Mouse (Mus musculus) brain, embryonic 14.5 days (tissue): ENCODE measurements around the gene Drosha. TPM values are rescaled to one million over a fixed set of nuclear protein-coding genes. Genes with fewer than 3 reads are reported as not detected.

ENCODE experiments used
- DNase-seq: peaks from one replicate; pipeline ENCODE4 v3.0.0-alpha.2; 2011; ENCODE audit warnings: low read depth
- CTCF ChIP-seq: fragments of 200-500 bp; IDR thresholded peaks from 2 replicates; pipeline ENCODE4 v1.5.1; 2012; ENCODE audit warnings: inconsistent platforms, mild to moderate bottlenecking, moderate library complexity, borderline replicate concordance; ENCODE audit not compliant: insufficient read depth, insufficient read length; ENCODE audit errors: extremely low read depth
- POLR2A ChIP-seq: fragments of 200-500 bp; IDR thresholded peaks from 2 replicates; pipeline ENCODE4 v1.6.1; 2012; ENCODE audit warnings: mild to moderate bottlenecking, inconsistent platforms, borderline replicate concordance; ENCODE audit not compliant: poor library complexity, insufficient read depth, insufficient read length, severe bottlenecking; ENCODE audit errors: extremely low read depth
- polyA plus RNA-seq: library from polyadenylated mRNA; depleted of rRNA; stranded (reverse); fragments of >200 nt; gene quantifications from 2 replicates; pipeline ENCODE4 v1.2.3, GENCODE M21; 2012

Drosha gene
- polyA plus RNA-seq, 1 experiment: 57.1 TPM

DNA sequence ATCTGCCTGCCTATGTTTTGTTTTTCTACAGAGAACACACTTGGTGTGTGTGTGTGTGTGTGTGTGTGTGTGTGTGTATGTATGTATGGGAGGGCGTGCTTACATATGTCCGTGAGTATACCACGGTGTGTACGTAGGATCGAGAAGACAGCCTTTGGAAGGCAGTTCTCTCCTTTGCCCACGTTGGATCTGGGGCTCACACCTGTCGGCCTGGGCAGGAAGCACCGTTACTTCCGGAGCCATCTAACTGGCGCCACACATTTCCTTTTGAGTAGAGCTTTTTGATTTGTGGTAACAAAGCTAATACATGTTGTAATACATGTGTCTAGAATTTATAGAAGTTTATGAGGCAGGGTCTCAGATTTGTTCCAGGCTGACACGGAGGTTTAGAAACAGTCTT is 16.1 kb downstream of the Drosha start:
- DNase-seq: no peak
- TF ChIP-seq CTCF: no peak
- TF ChIP-seq POLR2A: no peak

DNA sequence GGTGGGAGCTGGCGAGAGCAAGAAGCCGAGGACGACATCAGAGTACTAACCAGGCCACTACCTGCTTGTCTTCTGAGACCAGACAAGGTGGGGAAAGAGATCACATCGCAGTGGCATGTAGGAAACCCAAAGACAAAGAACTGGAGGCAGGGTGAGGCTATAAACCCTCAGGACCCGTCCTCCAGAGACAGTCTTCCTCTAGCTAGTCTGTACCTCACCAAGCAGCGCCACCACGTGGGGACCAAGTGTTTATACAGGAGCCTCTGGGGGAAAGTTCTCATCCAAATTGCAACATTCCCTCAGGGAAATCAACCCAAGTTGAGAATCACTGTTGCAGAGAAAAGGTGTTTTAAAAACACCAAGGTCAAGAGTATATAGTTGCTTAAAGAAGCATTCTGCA is 18.2 kb downstream of the Drosha start:
- 0 out of 2 replicates have a peak, but pooled peaks have one; percentile 5 for TF ChIP-seq CTCF
- TF ChIP-seq POLR2A: no peak
- no peak for DNase-seq

DNA sequence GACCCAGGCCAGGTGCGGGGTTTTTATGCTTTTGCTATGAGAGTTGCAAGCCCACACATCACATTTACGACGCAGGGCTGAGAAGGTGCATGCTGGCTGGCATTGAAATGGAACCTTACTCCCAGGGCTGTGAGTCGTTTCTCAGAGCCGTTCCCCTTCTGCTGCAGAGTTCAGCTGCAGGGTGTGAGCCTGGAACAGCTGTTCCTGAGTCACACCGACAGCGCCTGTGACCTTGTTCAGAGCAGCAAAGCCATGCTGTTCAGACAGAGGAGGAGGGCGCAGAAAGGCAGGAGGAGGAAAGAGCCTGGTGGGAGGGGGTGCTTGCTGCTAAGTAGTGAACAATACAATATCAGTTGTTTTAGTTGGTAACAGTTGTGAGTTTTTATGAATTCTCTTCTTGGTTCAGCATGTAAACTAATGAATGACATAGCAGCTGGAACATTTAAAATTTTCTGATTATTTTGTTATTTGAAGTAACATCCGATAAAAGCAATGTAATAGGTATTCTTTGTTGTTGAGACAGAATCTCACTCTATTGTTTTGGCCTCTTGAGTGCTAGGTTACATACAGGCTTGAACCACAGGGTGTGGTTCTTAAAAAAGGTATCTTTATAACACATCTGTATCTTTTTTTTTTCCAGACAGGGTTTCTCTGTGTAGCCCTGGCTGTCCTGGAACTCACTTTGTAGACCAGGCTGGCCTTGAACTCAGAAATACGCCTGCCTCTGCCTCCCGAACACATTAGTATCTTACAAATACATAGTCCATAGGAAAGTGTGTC is 23.8 kb downstream of the Drosha start:
- TF ChIP-seq CTCF (no peak), POLR2A (no peak)

DNA sequence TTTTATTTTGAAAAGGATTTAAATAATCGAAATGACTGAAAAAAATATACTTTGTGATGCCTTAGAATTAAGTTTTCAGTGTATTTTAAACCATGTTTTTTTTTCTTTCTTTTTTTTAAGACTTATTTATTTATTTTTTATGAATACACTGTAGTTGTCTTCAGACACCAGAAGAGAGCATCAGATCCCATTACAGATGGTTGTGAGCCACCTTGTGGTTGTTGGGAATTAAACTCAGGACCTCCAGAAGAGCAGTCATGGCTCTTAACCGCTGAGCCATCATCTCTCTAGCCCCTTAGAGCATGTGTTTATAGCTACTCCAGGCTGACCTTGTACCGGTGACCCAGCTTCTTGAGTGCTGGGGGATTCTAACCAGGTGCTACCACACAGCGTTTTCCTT is 24.8 kb downstream of the Drosha start:
- TF ChIP-seq CTCF (peak; percentile 2; the same call in 1 of the 2 replicates), POLR2A (no peak)
- DNase-seq: no peak

More for the DNA sequence above, 23.8 kb downstream of the Drosha start:
- no peak for DNase-seq

DNA sequence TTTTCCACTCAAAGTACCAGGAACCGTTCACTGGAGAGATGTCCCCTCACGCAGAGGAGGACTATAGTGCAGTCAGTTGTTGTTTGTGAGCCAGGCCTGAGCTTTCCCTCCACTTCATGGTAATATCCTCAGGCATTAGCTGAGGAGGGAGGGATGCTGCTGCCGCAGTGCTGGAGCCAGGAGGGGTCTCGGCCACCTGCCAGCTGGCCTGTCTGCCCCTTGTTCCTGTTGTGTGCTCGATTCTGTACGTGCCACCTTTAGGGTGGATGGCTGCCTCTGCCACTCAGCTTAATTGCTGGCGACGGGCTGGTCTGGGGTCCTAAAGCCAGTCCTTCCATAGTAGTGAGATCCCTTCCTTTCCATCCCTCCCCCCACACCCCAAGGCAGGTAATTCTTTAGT is 28.9 kb downstream of the Drosha start:
- TF ChIP-seq POLR2A: no peak
- no peak for TF ChIP-seq CTCF
- DNase-seq: no peak

DNA sequence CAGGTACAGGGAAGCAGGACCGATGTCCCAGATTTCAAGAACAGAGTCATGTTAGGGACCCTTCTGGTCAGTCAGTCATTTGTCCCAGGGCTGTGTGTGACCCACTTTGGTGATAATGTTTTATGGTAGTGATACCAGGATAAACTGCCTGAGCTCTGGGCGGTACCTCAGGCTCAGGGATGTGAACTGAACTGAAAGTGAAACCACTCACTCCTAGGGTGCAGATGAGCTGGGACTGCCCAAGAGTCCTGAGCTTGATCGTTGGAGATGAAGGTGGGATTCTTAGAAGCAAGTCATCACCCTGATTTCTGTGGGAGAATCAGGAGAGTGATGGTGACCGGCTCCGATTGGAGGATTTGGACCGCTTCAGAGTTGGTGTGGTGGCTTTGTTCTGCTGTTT is 32.2 kb downstream of the Drosha start:
- no peak for DNase-seq
- no peak for TF ChIP-seq POLR2A
- no peak for TF ChIP-seq CTCF

DNA sequence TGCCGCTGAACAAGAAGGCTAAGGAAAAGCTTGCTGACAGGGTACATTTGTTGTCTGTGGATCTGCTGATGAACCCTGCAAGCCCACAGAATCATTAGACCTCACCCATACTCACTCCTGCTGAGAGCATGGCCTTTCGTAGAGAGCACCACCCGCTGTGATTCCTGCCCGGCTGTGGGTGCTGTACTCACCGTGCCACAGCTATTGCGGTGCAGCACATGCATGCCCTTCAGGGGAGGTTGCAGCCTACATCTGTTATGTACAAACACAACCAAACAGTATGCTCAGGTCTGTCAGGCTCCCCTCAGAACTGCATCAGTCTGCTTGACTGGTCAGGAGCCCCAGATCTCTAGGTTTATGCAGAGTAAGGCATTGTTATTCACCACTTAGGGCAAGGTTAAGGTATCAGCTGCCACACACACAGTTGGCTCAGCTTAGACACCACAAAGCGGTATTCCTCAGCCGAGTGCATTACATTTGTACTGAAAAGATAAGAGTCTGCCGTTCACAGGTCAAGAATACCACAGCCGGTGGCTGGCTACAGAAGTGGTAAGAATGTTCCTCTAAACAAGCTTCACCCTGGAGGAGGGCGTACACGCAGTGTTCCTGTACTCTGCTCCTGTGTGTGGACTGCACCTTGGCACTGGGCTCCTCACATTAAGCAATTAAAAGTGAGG is 33.4 kb downstream of the Drosha start:
- DNase-seq: no peak
- TF ChIP-seq CTCF (no peak), POLR2A (no peak)

DNA sequence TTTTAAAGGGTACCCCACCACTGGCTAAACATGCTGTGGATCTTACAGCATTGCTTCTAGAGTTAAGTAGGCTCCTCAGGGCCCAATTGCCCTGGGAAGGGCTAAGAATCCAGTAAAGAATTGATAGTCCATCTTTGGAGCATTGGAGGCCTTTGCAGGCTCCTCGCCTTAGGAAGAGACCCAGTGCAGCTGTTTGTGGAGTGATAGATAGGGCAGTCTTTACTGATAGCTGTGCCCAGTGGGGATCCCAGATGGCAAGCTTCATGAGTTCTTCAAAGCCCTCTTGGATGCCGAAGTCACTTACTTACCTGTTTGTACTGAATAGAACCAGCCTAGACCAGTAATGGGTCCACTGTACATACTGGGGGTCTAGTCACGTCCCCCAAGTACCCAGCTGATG is 34.0 kb downstream of the Drosha start:
- TF ChIP-seq POLR2A: no peak
- TF ChIP-seq CTCF: no peak

DNA sequence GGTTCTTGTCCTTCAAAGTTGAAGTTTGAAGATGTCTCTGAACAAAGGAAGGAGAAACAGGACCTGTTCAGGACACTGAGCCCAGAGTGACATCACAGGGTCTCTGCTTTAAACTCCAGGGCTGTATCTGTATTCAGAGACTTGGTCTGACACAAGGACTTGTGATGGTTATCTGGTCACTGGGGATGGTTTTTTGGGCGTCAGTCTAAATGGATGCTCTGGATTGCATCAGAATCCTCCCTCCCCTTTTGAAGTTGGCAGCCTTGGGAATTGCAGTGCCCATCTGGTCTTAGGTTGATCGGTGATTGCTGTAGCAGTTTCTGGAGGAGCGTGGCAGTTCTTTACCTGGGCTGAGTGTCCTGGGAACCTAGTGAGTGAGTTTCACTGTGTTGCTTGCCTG is 37.4 kb downstream of the Drosha start:
- no peak for DNase-seq
- no peak for TF ChIP-seq POLR2A
- no peak for TF ChIP-seq CTCF

More for the DNA sequence above, 34.0 kb downstream of the Drosha start:
- DNase-seq: no peak

DNA sequence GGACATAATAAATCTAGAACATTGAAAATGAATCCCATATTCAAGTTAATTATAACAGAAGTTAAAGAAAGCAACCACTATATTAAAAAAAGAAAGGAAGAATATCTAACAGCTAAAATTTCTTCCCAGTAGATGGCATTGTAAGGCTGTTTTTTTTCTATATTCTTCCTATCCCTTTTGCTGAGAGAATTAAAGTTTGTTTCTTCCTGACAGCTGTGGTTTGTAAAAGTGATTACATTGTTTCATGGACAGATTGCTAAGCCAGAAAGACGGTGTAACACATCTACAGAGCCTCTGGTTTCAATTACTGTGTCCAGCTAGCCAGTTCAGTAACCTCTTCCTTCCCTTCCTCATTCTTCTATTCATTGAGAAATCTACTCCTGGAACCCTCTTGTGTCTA is 39.1 kb downstream of the Drosha start:
- no peak for DNase-seq
- TF ChIP-seq POLR2A: no peak
- TF ChIP-seq CTCF: peak; percentile 7; the same call in 1 of the 2 replicates

DNA sequence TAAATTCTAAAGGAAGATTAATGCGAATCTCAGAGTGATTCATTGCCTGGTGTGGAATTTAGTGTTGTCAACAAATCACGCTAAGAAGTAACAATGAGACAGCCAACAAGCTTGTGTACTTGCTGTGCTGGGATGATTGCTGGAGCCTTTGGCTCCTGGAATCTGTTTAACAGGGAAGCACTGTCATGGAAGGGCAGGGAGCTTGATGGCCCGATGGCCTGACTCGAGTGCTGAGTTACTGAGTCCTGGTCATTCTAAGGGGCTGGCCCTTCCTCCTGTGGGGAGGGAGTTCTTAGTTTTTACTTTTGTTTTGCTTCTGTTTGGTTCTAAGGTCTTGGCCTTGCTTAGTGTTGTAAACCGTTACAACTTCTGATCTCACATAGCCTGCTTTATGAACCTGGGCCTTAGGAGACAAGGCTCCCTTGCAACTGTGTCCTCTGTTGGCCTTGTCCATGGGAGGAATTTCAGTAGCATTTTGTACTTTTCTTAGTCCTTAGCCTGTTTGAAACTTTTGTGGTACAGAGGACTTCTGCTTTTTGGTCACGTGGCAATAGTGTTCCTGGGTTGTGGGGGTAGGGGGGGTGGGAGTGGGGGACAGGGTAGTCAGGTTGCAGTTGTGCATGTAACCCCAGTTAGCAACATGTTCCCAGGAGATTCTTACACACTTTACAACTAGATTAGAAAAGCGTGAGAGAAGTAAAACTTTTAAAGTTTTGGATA is 41.1 kb downstream of the Drosha start:
- no peak for TF ChIP-seq CTCF
- no peak for TF ChIP-seq POLR2A
- DNase-seq: no peak
